Mouse (Mus musculus) lung, postnatal 0 days (tissue): ENCODE results near the gene Rpl21. TPM values are rescaled to one million over a fixed set of nuclear protein-coding genes. Genes with fewer than 3 reads are reported as not detected.

Experiments used
- ATAC-seq: fragments of 200-750 bp; cut with Nextera tagmentation; 2 replicates; pipeline ENCODE4 v1.8.0; 2017; ENCODE audit warnings: moderate library complexity
- DNase-seq: peaks from one replicate; pipeline ENCODE4 v3.0.0-alpha.2; 2016; ENCODE audit warnings: low spot score
- H3K27ac ChIP-seq: fragments of 300-500 bp; sonication (generic); 2 replicates; pipeline ENCODE4 v1.5.1; 2014; ENCODE audit warnings: antibody characterized with exemption, mild to moderate bottlenecking, low read length, mixed read lengths
- H3K27me3 ChIP-seq: fragments of 300-500 bp; sonication (generic); replicated peaks from 2 replicates; pipeline ENCODE4 v1.6.1; 2014; ENCODE audit warnings: low read length, mixed read lengths; ENCODE audit not compliant: insufficient read depth
- H3K36me3 ChIP-seq: fragments of 300-500 bp; sonication (generic); 2 replicates; pipeline ENCODE4 v1.6.1; 2014; ENCODE audit warnings: low read length, mixed read lengths; ENCODE audit not compliant: insufficient read depth
- H3K4me1 ChIP-seq: fragments of 300-500 bp; sonication (generic); 2 replicates; pipeline ENCODE4 v1.6.1; 2014; ENCODE audit warnings: antibody characterized with exemption, low read depth, low read length, mixed read lengths; ENCODE audit not compliant: insufficient read depth
- H3K4me2 ChIP-seq: fragments of 300-500 bp; sonication (generic); replicated peaks from 2 replicates; pipeline ENCODE4 v1.6.1; 2014; ENCODE audit warnings: low read depth, mild to moderate bottlenecking, low read length, moderate library complexity, mixed read lengths
- H3K4me3 ChIP-seq: fragments of 300-500 bp; sonication (generic); 2 replicates; pipeline ENCODE4 v1.5.1; 2014; ENCODE audit warnings: low read depth, low read length
- H3K9ac ChIP-seq: fragments of 300-500 bp; sonication (generic); replicated peaks from 2 replicates; pipeline ENCODE4 v1.6.1; 2014; ENCODE audit warnings: low read depth, mild to moderate bottlenecking
- H3K9me3 ChIP-seq: fragments of 300-500 bp; sonication (generic); 2 replicates; pipeline ENCODE4 v1.6.1; 2016; ENCODE audit warnings: low read length, mixed read lengths
- CTCF ChIP-seq: IDR thresholded peaks from 2 replicates; pipeline ENCODE4 v1.5.1; 2016; ENCODE audit warnings: antibody characterized with exemption, mild to moderate bottlenecking
- EP300 ChIP-seq: IDR thresholded peaks from 2 replicates; pipeline ENCODE4 v1.6.1; 2016; ENCODE audit warnings: antibody characterized with exemption, mild to moderate bottlenecking, control low read depth
- WGBS: fragments of 180-500 bp; shearing (Covaris S2); extraction: QIAGEN DNeasy Blood & Tissue Kit; methylation state at CpG from one replicate; pipeline ENCODE4 v1.1.7; 2014; 5-methylcytosine and 5-hydroxymethylcytosine counted together
- polyA plus RNA-seq: library from polyadenylated mRNA; unstranded; fragments of >200 nt; fragmentation: Nextera tagmentation; extraction: Ambion mirVana; gene quantifications from 2 replicates; pipeline ENCODE4 v1.2.1, GENCODE M21; 2015

Rpl21 gene
- polyA plus RNA-seq, 1 experiment from 2014 or later: 489 TPM

DNA sequence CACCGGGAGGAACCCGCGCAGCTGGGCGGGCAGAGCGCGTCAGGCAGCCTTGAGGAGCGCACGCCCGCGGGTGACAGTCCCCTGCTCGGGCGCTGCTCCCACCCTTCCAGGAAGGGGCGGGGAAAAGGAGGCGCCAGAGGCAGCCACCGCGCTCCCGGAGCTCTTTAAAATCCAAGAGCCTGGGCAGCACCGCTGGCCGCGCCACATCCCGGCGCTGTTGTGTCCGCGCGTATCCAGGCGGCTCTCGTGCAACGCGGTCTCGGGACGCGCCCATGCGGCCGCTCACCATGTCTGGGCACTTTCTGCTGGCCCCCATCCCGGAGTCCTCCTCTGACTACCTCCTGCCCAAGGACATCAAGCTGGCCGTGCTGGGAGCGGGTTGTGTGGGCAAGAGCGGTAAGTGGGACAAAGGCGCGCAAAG is 12.3 kb downstream of the Rpl21 start, which contains the start of gene Rasl11a:
Gene Rasl11a (plus strand): TSS at position 127 of the 421 bp plus-strand sequence.
- TF ChIP-seq CTCF: peak; percentile 59
- TF ChIP-seq EP300: no peak
- Histone ChIP-seq H3K27ac (peak within 1 kb of the TSS; percentile 84), H3K9ac (peak within 1 kb of the TSS; percentile 54), H3K27me3 (no peaks in the 10 kb centered on the region), H3K4me2 (peak within 1 kb of the TSS; percentile 79), H3K9me3 (no peaks in the 10 kb centered on the region), H3K4me1 (peaks cover 5% of the 10 kb centered on the region; the same call in 1 of the 2 replicates), H3K36me3 (no peaks in the 10 kb centered on the region), H3K4me3 (peak within 1 kb of the TSS; percentile 63)
- ATAC-seq (peak; percentile 88), DNase-seq (peak; percentile 95)
- 1% methylated on average over 39 of the region's 40 CpGs for WGBS

DNA sequence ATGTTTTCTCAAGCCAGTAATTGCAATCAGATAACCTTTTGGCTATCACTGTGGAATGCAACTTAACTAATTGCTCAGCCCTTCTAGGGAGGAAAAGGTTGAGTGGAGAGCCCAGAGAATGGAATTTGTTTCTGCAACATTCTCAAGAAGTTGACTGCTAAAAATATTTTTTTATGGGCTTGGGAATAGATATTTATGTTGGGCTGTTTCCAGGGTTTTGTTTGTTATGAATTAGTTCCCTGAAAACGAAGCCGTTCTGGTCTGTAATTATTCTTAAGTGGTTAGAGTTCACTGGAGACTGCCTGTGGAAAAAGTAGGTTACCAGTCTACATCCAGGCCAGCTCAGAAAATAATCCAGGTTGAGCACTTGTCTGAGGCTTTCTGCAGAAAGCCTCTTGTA is 13.8 kb downstream of the Rpl21 start:
- H3K4me3 ChIP-seq: peak overlapping the region; percentile 63
- no peaks in the 10 kb centered on the region for H3K27me3 ChIP-seq
- WGBS: 21% methylated on average over 2 of the region's 2 CpGs
- DNase-seq: peak; percentile 87
- 0 out of 2 replicates have a peak, but pooled peaks have one; percentile 3 for ATAC-seq
- no peaks in the 10 kb centered on the region for H3K36me3 ChIP-seq
- TF ChIP-seq CTCF: no peak
- peak; percentile 75 for TF ChIP-seq EP300
- no peak overlapping the region for H3K9ac ChIP-seq
- peak overlapping the region; percentile 79 for H3K4me2 ChIP-seq
- no peaks in the 10 kb centered on the region for H3K9me3 ChIP-seq
- peak overlapping the region; percentile 84 for H3K27ac ChIP-seq
- peaks cover 5% of the 10 kb centered on the region; the same call in 1 of the 2 replicates for H3K4me1 ChIP-seq

GRCm38 (mm10) chr5:146848936-146849582 is 16.4 kb downstream of the Rpl21 start:
- DNase-seq (peak; percentile 90), ATAC-seq (peak; percentile 69)
- Histone ChIP-seq H3K27ac (peak overlapping the region; percentile 57; the same call in 1 of the 2 replicates), H3K4me3 (no peak overlapping the region), H3K9me3 (no peaks in the 10 kb centered on the region), H3K4me1 (peaks cover 5% of the 10 kb centered on the region; the same call in 1 of the 2 replicates), H3K4me2 (no peak overlapping the region), H3K36me3 (no peaks in the 10 kb centered on the region), H3K9ac (no peak overlapping the region), H3K27me3 (no peaks in the 10 kb centered on the region)
- TF ChIP-seq CTCF (no peak), EP300 (peak; percentile 88)
- WGBS: 59% methylated on average over 4 of the region's 4 CpGs

GRCm38 (mm10) chr5:146856106-146856505 is 23.4 kb downstream of the Rpl21 start:
- DNase-seq (no peak), ATAC-seq (no peak)
- Histone ChIP-seq H3K9me3 (no peaks in the 10 kb centered on the region), H3K9ac (no peak overlapping the region), H3K4me3 (no peak overlapping the region), H3K4me1 (no peaks in the 10 kb centered on the region; the same call in 1 of the 2 replicates), H3K27ac (no peak overlapping the region), H3K27me3 (no peaks in the 10 kb centered on the region), H3K4me2 (no peak overlapping the region), H3K36me3 (no peaks in the 10 kb centered on the region)
- TF ChIP-seq CTCF: peak; percentile 27; the same call in 1 of the 2 replicates
- no peak for TF ChIP-seq EP300
- 87% methylated on average over 3 of the region's 3 CpGs for WGBS

GRCm38 (mm10) chr5:146857620-146858019 is 24.9 kb downstream of the Rpl21 start:
- Histone ChIP-seq H3K9ac (no peak overlapping the region), H3K36me3 (no peaks in the 10 kb centered on the region), H3K4me3 (no peak overlapping the region), H3K4me2 (no peak overlapping the region), H3K27ac (no peak overlapping the region), H3K9me3 (no peaks in the 10 kb centered on the region), H3K4me1 (no peaks in the 10 kb centered on the region; the same call in 1 of the 2 replicates), H3K27me3 (no peaks in the 10 kb centered on the region)
- 60% methylated on average over 8 of the region's 8 CpGs for WGBS
- TF ChIP-seq EP300: no peak
- no peak for TF ChIP-seq CTCF
- DNase-seq (no peak), ATAC-seq (peak; percentile 49)

- 96% methylated on average over 9 of the region's 9 CpGs for WGBS
- H3K9ac ChIP-seq: no peak overlapping the region
- no peak overlapping the region for H3K27ac ChIP-seq
- no peaks in the 10 kb centered on the region; the same call in 1 of the 2 replicates for H3K4me1 ChIP-seq
- no peaks in the 10 kb centered on the region for H3K27me3 ChIP-seq
- DNase-seq: no peak
- no peaks in the 10 kb centered on the region for H3K9me3 ChIP-seq
- H3K4me2 ChIP-seq: no peak overlapping the region
- no peaks in the 10 kb centered on the region for H3K36me3 ChIP-seq
- no peak for ATAC-seq
- no peak for TF ChIP-seq EP300
- H3K4me3 ChIP-seq: no peak overlapping the region
Observed at GRCm38 (mm10) chr5:146858772-146859171, 26.1 kb downstream of the Rpl21 start.
